Mouse (Mus musculus): ENCODE results near the gene Chit1.

Gene Chit1

DNA sequence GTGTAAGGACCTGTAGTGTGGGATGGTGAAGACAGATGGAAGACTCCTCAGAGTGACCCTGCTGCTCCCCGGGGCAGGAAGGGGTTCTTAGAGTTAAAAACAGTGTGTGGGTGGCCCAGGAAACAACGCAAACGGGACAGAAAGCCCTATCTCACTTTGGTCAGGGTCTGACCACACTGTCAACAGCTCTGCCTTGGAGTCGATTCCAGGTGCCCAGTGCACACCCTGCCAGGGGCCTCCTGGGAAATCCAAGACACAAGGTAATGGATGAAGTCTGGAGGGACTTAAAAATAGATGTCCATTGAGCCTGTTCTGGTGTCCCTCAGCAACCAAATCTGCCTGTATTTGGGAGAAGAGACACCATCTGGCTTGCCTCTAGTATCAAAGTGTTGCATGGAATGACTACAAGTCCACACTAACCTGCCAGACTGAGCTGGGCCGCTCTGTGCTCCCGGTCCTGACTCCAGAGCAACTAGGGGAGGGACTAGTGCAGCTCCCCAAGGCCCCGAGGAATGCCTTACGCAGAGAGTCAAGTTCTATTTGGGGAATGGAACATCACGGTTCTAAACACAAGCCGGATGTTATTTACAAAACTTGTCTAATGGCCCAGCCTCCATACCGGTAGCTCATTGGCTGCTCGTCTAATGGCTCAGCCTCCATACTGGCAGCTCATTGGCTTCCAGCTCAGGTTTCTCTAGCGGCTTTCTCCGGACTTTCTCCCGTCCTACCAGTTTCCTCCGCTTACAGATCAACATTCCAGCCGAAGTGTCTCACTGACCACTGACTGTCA, 12.1 kb upstream of the Chit1 start:
- ATAC-seq (ENCODE audit: low TSS enrichment) = peak; percentile 76

DNA sequence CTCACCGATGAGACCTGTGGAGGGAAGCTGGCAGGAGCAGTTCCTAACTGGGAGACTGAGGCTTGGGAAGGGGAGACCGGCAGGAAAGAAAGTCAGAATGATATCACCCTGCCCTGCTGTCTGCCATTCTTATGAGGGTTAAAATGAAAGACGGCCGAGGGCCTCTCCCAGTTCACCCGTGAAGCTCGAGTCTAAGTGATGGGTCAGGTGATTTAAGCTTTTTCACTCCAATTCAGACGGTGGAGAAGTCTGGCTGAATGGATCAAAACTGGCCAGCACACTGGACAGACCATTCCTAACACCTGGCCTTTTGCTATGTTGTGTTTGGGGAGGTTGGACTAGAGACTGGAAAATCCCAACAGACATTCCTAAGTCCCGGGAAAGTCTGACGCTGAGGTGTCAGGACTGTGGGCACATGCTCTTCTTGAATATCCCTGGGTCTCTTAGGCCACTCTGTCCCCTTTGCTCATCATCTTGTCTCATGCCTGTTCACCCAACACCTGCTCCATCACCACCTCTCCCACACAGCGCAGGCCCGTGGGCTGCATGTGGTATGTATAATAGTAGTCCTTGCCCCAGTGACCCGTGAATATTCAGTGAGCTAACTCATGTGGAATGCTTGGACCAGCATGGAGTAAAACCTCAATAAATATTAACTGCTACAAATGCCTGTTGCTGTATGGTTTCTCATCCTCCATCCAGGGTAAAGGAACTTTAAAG, 11.4 kb upstream of the Chit1 start:
- ATAC-seq (ENCODE audit: low TSS enrichment) = no peak

DNA sequence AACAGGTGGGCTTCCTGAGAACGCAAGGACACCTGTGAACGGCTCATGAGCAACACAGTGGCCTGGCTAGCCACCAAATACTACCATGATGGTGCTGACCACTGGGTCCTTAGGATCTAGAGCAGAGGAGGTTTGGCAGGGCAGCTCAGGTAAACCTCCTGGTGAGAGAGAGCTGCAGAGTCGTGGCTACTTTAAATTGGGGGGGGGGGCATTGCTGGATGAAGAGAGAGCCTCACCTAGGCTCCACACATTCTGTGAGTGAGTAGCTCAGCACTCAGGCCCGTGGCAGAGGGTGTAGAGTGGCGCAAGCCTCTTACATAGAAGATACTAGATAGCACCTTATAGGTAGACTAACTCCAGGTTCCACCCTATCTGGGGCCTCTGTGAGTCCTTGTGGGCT, 10.6 kb upstream of the Chit1 start:
- no peak for ATAC-seq (ENCODE audit: low TSS enrichment)

DNA sequence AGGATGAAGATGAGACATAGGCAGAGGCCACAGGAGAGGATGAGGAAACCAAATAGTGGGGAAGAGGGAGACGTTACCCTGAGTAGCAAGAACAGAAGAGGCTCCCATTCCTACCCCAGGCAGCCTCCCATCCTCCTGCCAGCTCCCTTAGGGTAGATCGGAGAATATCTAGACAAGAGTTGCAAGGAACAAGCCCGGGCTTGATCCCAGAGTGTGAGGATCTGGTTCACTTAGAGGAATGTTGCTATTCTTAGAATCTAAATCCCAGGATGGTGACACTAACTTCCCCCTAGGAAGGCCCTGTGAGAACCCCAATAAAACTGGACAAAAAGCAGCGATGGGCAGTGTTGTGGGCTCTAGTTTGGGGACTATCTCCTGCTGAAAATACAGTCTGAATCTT, 10.1 kb upstream of the Chit1 start:
- ATAC-seq (ENCODE audit: low TSS enrichment) = no peak

DNA sequence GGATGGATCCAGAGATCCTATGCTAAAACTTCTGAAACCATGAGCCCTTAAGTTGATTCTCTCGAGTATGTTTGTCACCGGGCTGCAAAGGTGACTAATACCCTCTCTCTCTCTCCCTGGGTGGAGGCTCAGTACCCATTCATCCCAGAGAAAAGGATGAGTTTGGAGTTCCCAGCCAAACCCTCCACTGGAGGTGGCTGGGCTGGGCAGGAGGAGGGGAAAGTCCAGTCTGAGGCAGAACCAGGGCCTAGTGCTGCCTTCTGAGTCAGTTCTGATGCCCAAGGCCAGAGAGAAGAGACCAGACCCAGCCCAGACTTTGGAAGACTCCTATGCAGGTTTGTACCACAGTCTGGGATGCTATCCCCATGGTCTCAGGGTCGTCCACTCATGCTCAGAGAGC, 9.4 kb upstream of the Chit1 start:
- ATAC-seq (ENCODE audit: low TSS enrichment) = no peak

DNA sequence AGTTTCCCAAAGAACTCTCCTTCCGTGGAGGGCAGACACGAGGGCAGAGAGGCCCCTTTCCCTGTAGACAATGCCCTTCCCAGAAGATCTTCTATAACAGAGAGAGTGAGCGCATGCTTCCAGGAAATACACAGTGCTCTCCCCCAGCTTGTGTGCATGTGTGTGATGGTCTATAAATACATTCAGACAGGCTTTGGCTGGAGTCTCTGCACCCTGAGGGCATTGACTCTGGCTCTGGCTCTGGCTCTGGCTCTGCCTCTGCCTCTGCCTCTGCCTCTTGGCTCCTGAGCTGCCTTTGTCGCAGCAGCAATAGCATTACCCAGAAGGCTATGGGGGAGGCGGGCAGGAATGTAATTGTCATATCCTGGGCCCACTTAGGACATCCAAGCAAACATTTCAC, 7.2 kb upstream of the Chit1 start:
- ATAC-seq (ENCODE audit: low TSS enrichment) = no peak

DNA sequence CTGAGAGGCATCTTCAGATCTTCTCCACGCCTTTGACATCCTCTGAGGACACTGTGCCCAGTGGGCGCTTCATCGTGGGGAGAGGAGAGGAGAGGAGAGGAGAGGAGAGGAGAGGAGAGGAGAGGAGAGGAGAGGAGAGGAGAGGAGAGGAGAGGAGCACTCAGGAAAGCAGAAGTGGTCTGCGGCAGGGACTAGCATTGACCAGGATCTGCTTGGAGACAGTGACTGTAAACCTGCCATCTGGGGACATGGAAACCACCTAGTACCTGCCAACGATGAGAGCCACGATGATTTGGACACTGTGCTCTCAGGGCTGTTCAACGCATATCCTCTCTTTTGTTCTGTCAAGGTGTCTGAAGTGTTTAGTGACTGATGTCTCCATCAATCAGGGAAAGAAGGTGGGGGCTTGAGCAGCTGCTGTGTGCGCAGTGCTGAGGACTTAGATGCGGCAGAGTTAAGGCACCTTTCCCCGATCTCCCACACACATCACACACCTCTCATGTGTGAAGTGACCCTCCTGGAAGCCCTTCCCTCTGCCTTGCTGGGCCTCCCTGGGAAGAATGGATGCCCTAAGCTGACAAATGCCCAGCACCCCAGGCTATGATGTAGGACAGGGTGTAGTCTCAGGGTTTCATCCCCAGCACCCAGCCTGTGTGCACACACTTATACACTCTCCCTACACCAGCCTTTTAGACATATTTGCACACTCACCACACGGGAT, 5.8 kb upstream of the Chit1 start:
- no peak for ATAC-seq (ENCODE audit: low TSS enrichment)

DNA sequence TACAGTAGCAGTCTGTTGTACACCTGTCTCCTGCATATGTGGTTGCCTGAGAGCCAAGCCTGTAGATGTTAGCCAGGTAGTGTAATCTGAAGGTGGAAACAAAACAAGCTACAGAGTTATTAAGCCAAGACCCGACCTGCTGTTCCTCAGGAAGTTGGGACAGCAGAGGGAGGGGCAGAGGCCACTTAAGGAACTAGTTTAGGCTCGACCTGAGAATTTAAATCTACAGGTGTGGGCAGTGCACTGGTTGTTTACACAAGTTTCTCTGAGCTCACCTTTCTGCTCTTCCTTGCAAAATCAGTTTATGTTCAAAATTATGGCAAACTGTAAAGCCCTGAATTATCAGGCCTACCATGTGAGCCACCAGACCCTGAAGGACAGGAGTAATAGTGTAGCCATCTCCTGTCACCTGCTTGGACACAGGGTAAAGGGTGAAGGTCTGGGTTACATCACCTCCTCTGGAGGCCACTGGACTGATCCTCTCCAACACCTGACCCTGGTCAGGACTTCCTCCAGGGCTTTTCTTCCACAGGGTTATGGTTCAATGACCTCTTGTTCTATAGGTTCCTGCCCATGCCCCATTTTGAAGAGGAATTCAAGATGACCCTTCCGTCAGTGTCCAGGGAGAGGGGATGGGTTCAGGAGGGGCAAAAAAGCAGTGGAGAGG, 5.1 kb upstream of the Chit1 start:
- no peak for ATAC-seq (ENCODE audit: low TSS enrichment)

DNA sequence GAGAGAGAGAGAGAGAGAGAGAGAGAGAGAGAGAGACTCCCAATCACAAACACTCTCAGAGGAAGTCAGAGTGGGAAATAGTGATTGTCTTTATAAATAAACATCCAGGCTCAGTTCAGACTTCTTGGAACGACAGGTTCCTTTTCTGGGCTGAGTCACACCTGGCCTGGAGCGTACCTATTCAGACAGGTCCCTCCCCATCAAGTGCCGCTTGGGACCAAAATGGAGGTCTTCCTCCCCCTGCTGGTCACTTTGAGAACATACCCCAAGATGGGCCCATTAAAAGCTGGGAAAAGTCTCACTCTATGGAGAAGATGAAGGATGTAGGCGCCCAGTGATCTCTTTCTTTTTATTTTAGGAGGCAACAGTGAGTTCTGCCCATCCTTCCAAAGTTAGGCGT, 4.3 kb upstream of the Chit1 start:
- peak; percentile 81 for ATAC-seq (ENCODE audit: low TSS enrichment)

DNA sequence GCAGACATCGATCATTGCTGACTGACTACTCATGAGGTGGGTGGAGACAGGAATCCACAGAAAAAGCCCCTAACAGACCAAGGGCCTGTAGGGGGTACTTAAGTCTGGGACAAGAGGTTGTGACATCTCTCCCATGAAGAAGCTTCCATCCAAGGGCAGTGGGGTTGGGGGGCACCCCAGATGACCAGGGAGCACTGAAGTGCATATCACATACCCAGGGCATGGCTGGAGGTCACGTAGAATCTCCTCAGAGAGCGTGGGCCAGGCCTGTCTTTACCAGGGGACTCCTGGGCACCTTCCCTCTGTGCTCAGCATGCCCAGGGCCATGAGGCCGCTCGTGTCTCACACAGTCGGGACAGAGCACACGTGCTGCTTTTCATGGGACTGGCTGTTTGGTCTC, 3.3 kb upstream of the Chit1 start:
- no peak for ATAC-seq (ENCODE audit: low TSS enrichment)

DNA sequence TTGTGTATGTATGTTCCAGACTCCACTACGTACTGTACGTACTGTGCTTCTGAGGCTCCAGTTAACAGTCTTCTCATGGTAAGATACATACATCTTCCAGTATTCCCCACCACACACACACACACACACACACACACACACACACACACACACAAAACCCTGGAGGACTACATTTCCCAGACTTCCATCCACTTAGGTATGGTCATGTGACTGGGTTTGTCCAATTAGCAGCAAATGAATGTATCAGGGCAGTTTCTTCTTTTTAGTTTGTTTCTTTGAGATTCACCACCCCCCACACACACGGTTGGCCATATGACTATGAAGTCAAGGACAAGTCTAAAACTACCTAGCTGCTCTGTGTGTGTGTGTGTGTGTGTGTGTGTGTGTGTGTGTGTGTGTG, 1.0 kb upstream of the Chit1 start:
- ATAC-seq (ENCODE audit: low TSS enrichment) = no peak

DNA sequence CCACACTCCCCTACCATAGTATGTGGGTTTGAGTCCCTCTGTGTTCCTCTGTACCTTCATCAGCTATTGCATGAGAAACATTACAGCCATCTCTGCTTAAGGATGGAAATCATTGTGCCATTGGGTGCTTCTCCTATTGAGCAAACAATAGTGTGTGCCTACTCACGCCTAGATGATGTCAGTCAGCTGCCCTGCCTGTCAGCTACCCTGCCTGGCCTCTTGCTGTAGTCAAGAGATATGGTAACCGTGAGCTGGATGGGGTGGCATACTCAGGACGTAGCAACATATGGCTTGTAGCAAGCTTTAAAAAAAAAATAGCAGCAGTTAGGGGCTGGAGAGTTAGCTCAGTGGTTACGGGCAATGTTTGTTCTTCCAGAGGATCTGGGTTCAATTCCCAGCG, 593 bp upstream of the Chit1 start:
- no peak for ATAC-seq (ENCODE audit: low TSS enrichment)

DNA sequence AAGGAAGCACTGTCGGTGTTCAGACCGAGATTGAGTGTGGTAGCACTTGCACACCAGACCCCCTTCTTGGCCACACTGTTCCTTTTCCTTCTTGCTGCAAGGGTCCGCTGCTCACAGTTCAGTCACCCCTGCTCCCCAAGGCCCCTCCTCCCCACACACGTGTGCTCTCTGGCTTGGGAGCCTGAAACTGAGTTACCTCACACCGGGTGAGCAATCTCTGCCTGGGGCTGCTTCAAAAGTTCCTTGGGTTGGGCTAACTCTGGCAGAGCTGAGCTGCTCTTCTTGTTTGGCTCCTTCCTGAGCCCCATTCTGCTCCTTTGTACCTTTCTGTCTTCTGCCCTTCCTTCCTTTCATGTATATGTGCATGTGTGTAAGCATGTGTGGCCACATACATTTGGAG, 2.5 kb downstream of the Chit1 start:
- ATAC-seq (ENCODE audit: low TSS enrichment) = no peak

DNA sequence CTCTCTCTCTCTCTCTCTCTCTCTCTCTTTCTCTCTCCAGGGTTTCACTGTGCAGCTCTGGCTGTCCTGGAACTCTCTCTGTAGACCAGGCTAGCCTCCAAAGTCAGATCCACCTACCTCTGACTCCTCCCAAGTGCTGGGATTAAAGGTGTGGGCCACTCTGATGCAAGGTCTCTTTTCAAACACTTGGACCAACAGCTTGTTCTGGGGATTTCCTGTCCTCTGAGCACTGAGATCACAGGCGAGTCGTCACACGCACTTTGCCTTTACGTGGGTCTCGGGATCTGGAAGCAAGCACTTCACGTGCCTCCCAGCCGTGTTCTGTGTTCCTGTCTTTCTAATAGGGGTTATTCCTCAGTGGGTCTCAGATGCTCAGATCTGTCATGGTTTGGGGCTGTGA, 3.0 kb downstream of the Chit1 start:
- ATAC-seq (ENCODE audit: low TSS enrichment) = no peak

DNA sequence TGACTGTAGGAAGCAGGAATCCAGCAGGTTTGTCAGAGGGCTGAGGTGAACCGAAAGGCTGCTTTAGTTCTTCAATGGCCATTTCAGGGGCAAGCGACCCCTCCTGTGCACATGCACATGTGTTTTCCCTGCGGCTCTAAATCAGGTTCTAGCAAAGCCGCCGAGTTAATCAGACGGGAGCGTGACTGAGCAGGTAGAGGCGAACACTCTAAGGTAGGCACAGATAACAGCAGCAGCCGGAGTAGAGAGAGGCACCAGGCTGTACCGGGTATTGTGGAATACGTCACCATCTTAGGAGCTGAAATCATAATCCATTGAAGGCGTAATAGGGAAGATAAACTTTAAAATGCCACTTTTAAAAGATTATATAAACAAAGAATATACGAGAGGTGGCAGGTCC, 3.7 kb downstream of the Chit1 start:
- ATAC-seq (ENCODE audit: low TSS enrichment) = no peak

DNA sequence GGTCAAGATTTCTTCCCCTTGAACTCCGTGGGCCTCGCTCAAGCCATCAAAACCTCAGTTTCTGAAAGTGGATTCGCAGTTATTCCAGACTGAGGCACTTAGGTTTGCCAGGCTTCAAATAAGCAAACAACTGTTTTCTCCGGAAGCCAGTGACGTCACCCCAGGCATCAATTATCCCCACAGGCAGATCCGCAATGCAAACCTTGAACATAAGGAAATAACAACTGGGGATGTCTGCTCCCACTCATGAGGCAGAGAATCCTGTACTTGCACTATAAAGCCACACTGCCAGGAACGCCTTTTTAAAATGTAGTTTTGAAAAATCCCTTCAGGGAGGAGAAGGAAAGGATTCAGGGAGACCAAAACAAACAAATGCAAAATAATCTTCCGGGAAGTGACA, 4.4 kb downstream of the Chit1 start:
- ATAC-seq (ENCODE audit: low TSS enrichment) = peak; percentile 71; the same call in 1 of the 2 replicates

DNA sequence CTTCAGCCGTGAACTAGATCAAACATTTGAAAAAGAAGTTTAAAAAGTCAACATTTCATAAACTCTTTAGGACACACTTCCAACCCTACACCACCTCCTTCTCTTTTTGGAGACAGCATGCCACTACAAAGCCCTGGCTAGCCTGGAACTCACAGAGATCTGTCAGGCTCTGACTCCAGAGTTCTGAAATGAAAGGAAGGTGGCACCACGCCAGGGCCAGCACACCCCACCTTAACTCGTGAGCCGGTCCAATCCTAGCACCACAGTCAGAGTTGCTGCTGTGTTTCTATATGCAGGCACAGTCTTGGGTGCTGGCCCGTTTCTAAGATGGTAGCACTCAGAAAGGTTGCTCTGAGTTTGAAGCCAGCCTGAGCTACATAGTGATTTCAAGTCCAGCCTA, 6.1 kb downstream of the Chit1 start:
- no peak for ATAC-seq (ENCODE audit: low TSS enrichment)

DNA sequence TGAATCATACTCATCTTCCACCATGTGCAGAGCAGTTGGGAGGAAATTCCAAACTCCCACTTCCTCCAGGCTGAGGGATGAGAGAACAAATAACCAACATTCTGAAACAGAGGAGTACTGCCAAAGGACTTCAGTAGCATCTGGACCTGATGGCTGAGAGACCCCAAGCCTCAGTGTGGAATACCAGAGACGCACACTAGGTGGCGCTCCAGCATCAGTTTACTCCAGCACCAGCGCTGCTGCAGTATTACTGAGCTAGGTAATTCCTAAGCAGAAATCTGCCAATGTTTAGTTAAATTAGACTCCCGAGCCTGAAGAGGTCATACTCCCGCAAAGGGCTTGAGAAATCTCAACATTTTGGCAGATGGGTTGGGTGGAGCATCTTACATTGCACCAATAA, 9.1 kb downstream of the Chit1 start:
- ATAC-seq (ENCODE audit: low TSS enrichment) = peak; percentile 75

DNA sequence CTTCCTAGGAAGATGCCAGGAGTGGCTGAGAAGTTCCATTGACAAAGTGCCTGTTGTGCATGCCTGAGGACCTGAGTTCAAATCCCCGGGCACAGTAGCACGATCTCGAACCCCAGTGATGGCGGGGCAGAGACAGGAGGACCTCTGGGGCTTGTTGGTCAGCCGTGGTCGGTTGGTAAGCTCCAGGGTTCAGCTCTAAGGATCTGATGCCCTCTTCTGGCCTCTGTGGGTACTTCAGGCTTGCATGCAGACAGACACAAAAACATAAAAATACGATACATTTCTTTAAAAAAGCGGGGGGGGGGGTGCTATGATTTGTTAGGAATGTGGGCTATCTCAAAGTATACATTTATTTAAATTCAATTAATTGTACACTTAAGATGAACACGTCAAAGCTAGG, 11.2 kb downstream of the Chit1 start:
- no peak for ATAC-seq (ENCODE audit: low TSS enrichment)

DNA sequence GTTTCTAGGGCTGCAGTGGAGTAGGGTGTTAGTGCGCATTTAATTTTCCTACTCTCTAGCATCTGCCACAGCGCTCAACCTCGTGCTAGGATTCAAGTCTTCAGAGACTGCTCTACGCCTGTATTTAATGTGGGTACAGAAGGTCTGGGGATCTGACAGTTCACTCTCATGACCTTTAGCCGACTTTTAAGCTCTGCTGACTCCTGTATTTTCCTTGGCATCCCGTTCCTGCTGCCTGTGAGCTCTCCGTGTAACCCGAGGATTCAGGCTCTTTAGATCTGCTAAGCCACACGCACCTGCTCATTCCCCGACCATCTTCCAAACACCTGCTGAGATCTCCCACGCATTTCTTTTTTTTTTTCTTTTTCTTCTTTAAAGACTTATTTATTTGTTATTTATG, 22.3 kb downstream of the Chit1 start:
- ATAC-seq (ENCODE audit: low TSS enrichment) = no peak

DNA sequence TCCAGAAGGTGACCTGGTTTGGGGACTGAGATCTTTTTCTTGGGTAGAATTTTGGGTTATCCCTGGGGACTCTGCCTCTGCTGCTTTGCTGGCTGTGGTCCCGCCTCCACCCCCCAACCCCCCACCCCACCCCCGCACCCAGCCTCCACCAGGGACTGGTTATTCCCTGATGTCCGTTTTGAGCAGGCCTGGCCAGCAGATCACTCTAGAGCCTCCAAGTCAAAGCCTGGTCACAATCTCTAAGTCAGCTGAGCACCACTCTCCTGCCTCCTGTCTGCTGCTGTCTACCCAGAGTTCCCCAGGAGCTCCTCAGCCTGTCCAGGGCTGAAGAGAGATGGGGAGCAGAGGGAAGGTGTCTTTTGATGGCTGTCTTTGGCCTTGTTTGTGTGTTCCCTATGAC, 25.3 kb downstream of the Chit1 start:
- ATAC-seq (ENCODE audit: low TSS enrichment) = no peak

DNA sequence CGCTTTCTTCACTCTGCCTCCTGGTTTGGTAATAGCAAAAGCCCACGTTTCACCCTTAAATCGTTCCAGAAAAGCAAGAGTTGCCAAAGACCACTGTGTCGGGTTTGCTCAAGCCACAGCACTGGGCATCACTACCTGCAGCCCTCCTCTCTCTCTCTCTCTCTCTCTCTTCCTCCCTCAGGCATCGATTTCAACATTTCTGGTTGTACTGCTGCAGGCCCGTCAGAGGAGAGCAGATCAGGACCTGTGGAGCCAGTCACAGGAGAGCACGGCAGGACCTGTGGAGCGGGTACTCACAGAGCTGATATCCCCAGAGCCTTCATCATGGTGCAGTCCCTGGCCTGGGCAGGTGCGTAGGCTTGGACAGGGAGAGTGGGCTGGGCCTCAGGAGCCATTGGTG, 27.4 kb downstream of the Chit1 start:
- no peak for ATAC-seq (ENCODE audit: low TSS enrichment)

Measured in frontal cortex, adult (tissue).